Mouse (Mus musculus): ENCODE data around the gene Osbpl2. TPM values are rescaled to one million over a fixed set of nuclear protein-coding genes. Genes with fewer than 3 reads are reported as not detected.
A peak's percentile ranks its signal among the peaks of the same experiment; 100 is the strongest.

Gene Osbpl2
- total RNA-seq, 1 experiment from 2014 or later, result 36.1 TPM

GRCm38 (mm10) chr2:180104659-180105377, 14.3 kb upstream of the Osbpl2 start:
- DNase-seq, result no peak

GRCm38 (mm10) chr2:180105441-180106190, 13.5 kb upstream of the Osbpl2 start:
- no peak for DNase-seq

GRCm38 (mm10) chr2:180107081-180107480, 12.0 kb upstream of the Osbpl2 start:
- no peak for DNase-seq

- no peak for DNase-seq
Measured at GRCm38 (mm10) chr2:180108285-180108684, 10.8 kb upstream of the Osbpl2 start.

- peak; percentile 72 for DNase-seq
Measured at GRCm38 (mm10) chr2:180113909-180114890, 4.9 kb upstream of the Osbpl2 start.

- peak; percentile 56 for DNase-seq
Measured at GRCm38 (mm10) chr2:180115279-180115678, 3.8 kb upstream of the Osbpl2 start.

- no peak for DNase-seq
Measured at GRCm38 (mm10) chr2:180116081-180116493, 3.0 kb upstream of the Osbpl2 start.

- no peak for DNase-seq
Measured at GRCm38 (mm10) chr2:180116741-180117484, 2.2 kb upstream of the Osbpl2 start.

- peak; percentile 54 for DNase-seq
Measured at GRCm38 (mm10) chr2:180117485-180118194, 1.5 kb upstream of the Osbpl2 start.

- DNase-seq, result no peak
Measured at GRCm38 (mm10) chr2:180119439-180120291, 559 bp downstream of the Osbpl2 start.

- DNase-seq, result no peak
Measured at GRCm38 (mm10) chr2:180120292-180120761, 1.2 kb downstream of the Osbpl2 start.

- no peak for DNase-seq
Measured at GRCm38 (mm10) chr2:180124192-180124591, 5.1 kb downstream of the Osbpl2 start.

GRCm38 (mm10) chr2:180126195-180126594, 7.1 kb downstream of the Osbpl2 start:
- peak; percentile 67 for DNase-seq

GRCm38 (mm10) chr2:180127675-180128074, 8.6 kb downstream of the Osbpl2 start:
- no peak for DNase-seq

- DNase-seq, result no peak
Measured at GRCm38 (mm10) chr2:180133231-180133630, 14.1 kb downstream of the Osbpl2 start.

- DNase-seq, result no peak
Measured at GRCm38 (mm10) chr2:180133911-180134310, 14.8 kb downstream of the Osbpl2 start.

- no peak for DNase-seq
Measured at GRCm38 (mm10) chr2:180135414-180135813, 16.3 kb downstream of the Osbpl2 start.

- no peak for DNase-seq
Measured at GRCm38 (mm10) chr2:180146091-180146490, 27.0 kb downstream of the Osbpl2 start.

- no peak for DNase-seq
Measured at GRCm38 (mm10) chr2:180147379-180147778, 28.3 kb downstream of the Osbpl2 start.

- DNase-seq, result no peak
Measured at GRCm38 (mm10) chr2:180148551-180148950, 29.4 kb downstream of the Osbpl2 start.
